In the genomic region with DNA sequence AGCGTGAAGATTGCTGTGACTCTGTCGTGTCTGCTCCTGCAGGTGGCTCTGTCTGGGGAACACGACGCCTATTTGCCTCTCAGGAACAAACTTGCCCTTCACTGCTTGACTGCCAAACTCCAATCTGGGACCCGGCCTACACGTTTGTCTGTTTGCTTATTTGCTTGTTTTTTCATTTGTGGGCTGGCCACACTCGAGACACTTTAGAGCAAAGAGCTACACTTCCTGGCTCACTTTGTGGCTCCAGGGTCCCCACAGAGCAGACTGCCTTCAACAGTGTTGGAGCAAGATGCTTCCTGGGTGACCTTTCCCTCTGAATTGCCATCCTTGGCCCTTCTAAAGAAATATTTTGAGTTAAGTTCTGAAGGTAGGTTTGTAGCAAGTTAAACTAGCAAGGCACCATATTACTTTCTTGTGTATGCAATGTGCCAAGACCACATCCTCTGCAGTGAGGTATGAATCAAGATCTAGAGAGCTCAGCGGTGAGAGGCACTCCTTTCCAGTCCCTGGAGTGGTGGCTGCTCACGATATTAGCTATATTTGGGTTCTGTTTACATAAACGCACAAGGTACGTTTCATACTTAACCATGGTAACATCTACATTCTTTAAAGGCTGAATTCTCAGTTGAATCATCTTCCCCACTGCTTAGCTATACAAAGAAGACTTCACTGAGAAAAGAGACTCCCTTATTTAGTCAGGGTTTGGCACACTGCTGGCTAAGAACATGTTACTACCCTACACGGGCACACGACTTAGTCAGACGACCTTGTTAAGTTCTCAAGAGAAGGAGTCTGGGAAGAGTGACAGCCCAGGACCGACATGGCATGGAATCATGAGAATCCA, we compare ENCODE assay signal across 12 mouse cellular contexts.
DNase-seq lines count a peak whose midpoint lies in the region; ATAC-seq and TF ChIP-seq lines count a peak whose summit lies in the region.
"Had no signal": no experiment of that assay in that cellular context is flagged by ENCODE, and none has a peak within 500 bp of the region (broad histone marks: within the 10 kb centered on the region; RNA-seq: fewer than 3 reads in every experiment).

No protein-coding gene starts in this region.

- TF ChIP-seq POLR2A in embryonic fibroblast, embryonic 13.5 days (IDR thresholded peaks at IDR 0.05; ENCODE audit: low read depth, low read length), result no peak

- WGBS in liver, embryonic 12.5 days (ENCODE audit: insufficient replicate concordance), result 67% methylated on average over 15 of the region's 15 CpGs

- H3K27ac ChIP-seq in liver, embryonic 12.5 days, result peak overlapping the region; percentile 78
- peak overlapping the region; percentile 98 for H3K27ac ChIP-seq in embryonic fibroblast, embryonic 13.5 days (ENCODE audit: insufficient read depth, low read length)
- H3K27ac ChIP-seq: embryonic facial prominence, embryonic 12.5 days; midbrain, embryonic 15.5 days had no signal

- no peak overlapping the region for H3K4me3 ChIP-seq in liver, embryonic 12.5 days
- no peak overlapping the region for H3K4me3 ChIP-seq in embryonic fibroblast, embryonic 13.5 days (ENCODE audit: insufficient read depth, low read length)
- H3K4me3 ChIP-seq: embryonic facial prominence, embryonic 12.5 days; midbrain, embryonic 15.5 days had no signal

- no peak for DNase-seq in liver
- DNase-seq in CD8-positive naive resting alpha-beta T cell, adult 2 months (ENCODE audit: low read depth in 2 of 2, low spot score in 2 of 2), result peak; percentile 66 to 70
- peak; percentile 88 for DNase-seq in naive thymus-derived CD4-positive, alpha-beta T cell, adult 2 months (ENCODE audit: low read depth)
- no peak for DNase-seq in spleen, postnatal 14 days (ENCODE audit: low spot score in 2 of 2)
- no peak for DNase-seq in ovary, postnatal 10 days (ENCODE audit: low spot score)
- DNase-seq in urinary bladder, postnatal 10 days (ENCODE audit: low spot score), result no peak
- DNase-seq: gastrocnemius, postnatal 10 days; left cerebral cortex, postnatal 4 days had no signal

- ATAC-seq in liver, embryonic 12.5 days, result no peak
- ATAC-seq: midbrain, embryonic 15.5 days had no signal

- H3K4me2 ChIP-seq in liver, embryonic 12.5 days, result no peak overlapping the region
- H3K4me2 ChIP-seq: embryonic facial prominence, embryonic 12.5 days; midbrain, embryonic 15.5 days had no signal

- H3K9ac ChIP-seq in liver, embryonic 12.5 days, result no peak overlapping the region
- H3K9ac ChIP-seq: embryonic facial prominence, embryonic 12.5 days; midbrain, embryonic 15.5 days had no signal

- no peaks in the 10 kb centered on the region for H3K9me3 ChIP-seq in liver, embryonic 12.5 days (replicated peaks)
- H3K9me3 ChIP-seq: embryonic facial prominence, embryonic 12.5 days; midbrain, embryonic 15.5 days had no signal

- TF ChIP-seq CTCF in embryonic fibroblast, embryonic 13.5 days (IDR thresholded peaks at IDR 0.05; ENCODE audit: borderline replicate concordance, insufficient read depth, low read length), result no peak

- no peaks in the 10 kb centered on the region for H3K27me3 ChIP-seq in liver, embryonic 12.5 days (replicated peaks)
- H3K27me3 ChIP-seq: embryonic facial prominence, embryonic 12.5 days; midbrain, embryonic 15.5 days had no signal

- H3K36me3 ChIP-seq in liver, embryonic 12.5 days, result peaks cover 37% of the 10 kb centered on the region
- H3K36me3 ChIP-seq: embryonic facial prominence, embryonic 12.5 days; midbrain, embryonic 15.5 days had no signal

- H3K4me1 ChIP-seq in liver, embryonic 12.5 days, result peaks cover 67% of the 10 kb centered on the region
- H3K4me1 ChIP-seq in embryonic fibroblast, embryonic 13.5 days (ENCODE audit: control insufficient read depth, insufficient read depth, low read length), result peaks cover 16% of the 10 kb centered on the region

Comparison
In these comparisons a context has a peak if more than half of its experiments do, and no peak if none do; other contexts are left out.
1. DNase-seq: peak in CD8-positive naive resting alpha-beta T cell, adult 2 months (2 of 2) and naive thymus-derived CD4-positive, alpha-beta T cell, adult 2 months (single experiment); none in liver (single experiment), spleen, postnatal 14 days (0 of 2), ovary, postnatal 10 days (single experiment) and urinary bladder, postnatal 10 days (single experiment).